Mouse (Mus musculus) G1E (cell line): ENCODE data around the gene Arel1.

Source experiments
- CTCF ChIP-seq: IDR thresholded peaks from 2 replicates; pipeline ENCODE4 v1.5.1; 2012; ENCODE audit warnings: low read depth, low read length, inconsistent platforms, mixed read lengths
- TAL1 ChIP-seq: conservative IDR thresholded peaks from 2 replicates; pipeline ENCODE4 v1.6.1; 2012; ENCODE audit warnings: low read depth, low read length, inconsistent platforms, mixed read lengths

GRCm38 (mm10) chr12:84910066-84910465 is 60.6 kb downstream of the Arel1 start:
- no peak for TF ChIP-seq CTCF
- no peak for TF ChIP-seq TAL1
